Mouse (Mus musculus) CH12.LX (cell line): Measurements from ENCODE around the gene Pfdn6. TPM values are rescaled to one million over a fixed set of nuclear protein-coding genes. Genes with fewer than 3 reads are reported as not detected.

ENCODE experiments used
- DNase-seq: peaks from one replicate; pipeline ENCODE4 v3.0.0-alpha.2; 2013; ENCODE audit errors: extremely low read depth
- H3K27ac ChIP-seq: 2 replicates; pipeline ENCODE4 v1.5.1; 2012; ENCODE audit warnings: low read depth, mild to moderate bottlenecking, control low read depth, moderate library complexity; ENCODE audit not compliant: insufficient read depth
- H3K27me3 ChIP-seq: replicated peaks from 2 replicates; pipeline ENCODE3; 2012; ENCODE audit warnings: inconsistent platforms
- H3K36me3 ChIP-seq, 2 experiments: replicated peaks in 1 of 2; 2 replicates each; pipeline versions ENCODE3 to v1.6.1; 2012; ENCODE audit warnings: inconsistent platforms in 1 of 2, low read length in 1 of 2, mild to moderate bottlenecking in 1 of 2, mixed read lengths in 1 of 2, moderate library complexity in 1 of 2; ENCODE audit not compliant: control insufficient read depth in 1 of 2, insufficient read depth in 1 of 2
- H3K4me1 ChIP-seq, 2 experiments: 2 replicates each; pipeline ENCODE4 v1.6.1; 2012; ENCODE audit warnings: inconsistent platforms in 1 of 2, moderate library complexity in 1 of 2; ENCODE audit not compliant: insufficient read depth in 2 of 2, control insufficient read depth in 1 of 2
- H3K4me2 ChIP-seq: 2 replicates; pipeline ENCODE4 v1.6.1; 2012; ENCODE audit warnings: low read depth, mild to moderate bottlenecking, control low read depth; ENCODE audit not compliant: poor library complexity, insufficient read depth, severe bottlenecking
- H3K4me3 ChIP-seq, 3 experiments: fragments of 150-350 bp in 1 of 3; sonication (generic) in 1 of 3; replicated peaks in 1 of 3; 2 replicates each; pipeline versions ENCODE3 to v1.5.1; 2011 to 2012; ENCODE audit warnings: low read depth in 2 of 3, low read length in 2 of 3, mild to moderate bottlenecking in 2 of 3, moderate library complexity in 2 of 3, control low read depth in 1 of 3, improper control_type of control experiment in 1 of 3, inconsistent platforms in 1 of 3, mixed read lengths in 1 of 3; ENCODE audit not compliant: poor library complexity in 1 of 3
- H3K79me2 ChIP-seq: replicated peaks from 2 replicates; pipeline ENCODE4 v1.6.1; 2012; ENCODE audit warnings: mild to moderate bottlenecking, moderate library complexity; ENCODE audit not compliant: control insufficient read depth, poor library complexity, insufficient read depth, severe bottlenecking; ENCODE audit errors: extremely low read depth
- H3K9ac ChIP-seq: 2 replicates; pipeline ENCODE4 v1.6.1; 2012; ENCODE audit warnings: low read depth, mild to moderate bottlenecking, control low read depth, moderate library complexity; ENCODE audit not compliant: insufficient read depth
- H3K9me3 ChIP-seq: replicated peaks from 2 replicates; pipeline ENCODE3; 2012; ENCODE audit warnings: low read length, inconsistent platforms, mixed read lengths
- BHLHE40 ChIP-seq: IDR thresholded peaks from 2 replicates; pipeline ENCODE4 v1.6.1; 2011; ENCODE audit warnings: mild to moderate bottlenecking, low read depth, low read length, improper control_type of control experiment
- CHD1 ChIP-seq: IDR thresholded peaks from 2 replicates; pipeline ENCODE4 v1.6.1; 2012; ENCODE audit warnings: low read depth, low read length, improper control_type of control experiment, inconsistent platforms
- CHD2 ChIP-seq: IDR thresholded peaks from 2 replicates; pipeline ENCODE4 v1.6.1; 2011; ENCODE audit warnings: low read length, improper control_type of control experiment
- CTCF ChIP-seq, 2 experiments: IDR thresholded peaks in 1 of 2; conservative IDR thresholded peaks in 1 of 2; 2 replicates each; pipeline ENCODE4 v1.5.1; 2011 to 2012; ENCODE audit warnings: low read depth in 2 of 2, low read length in 2 of 2, improper control_type of control experiment in 1 of 2, inconsistent platforms in 1 of 2, mild to moderate bottlenecking in 1 of 2, moderate library complexity in 1 of 2
- HCFC1 ChIP-seq: IDR thresholded peaks from 2 replicates; pipeline ENCODE4 v1.6.1; 2012; ENCODE audit warnings: low read depth, mild to moderate bottlenecking, inconsistent platforms, low read length, improper control_type of control experiment
- MAFK ChIP-seq: IDR thresholded peaks from 2 replicates; pipeline ENCODE4 v1.6.1; 2011; ENCODE audit warnings: low read length, improper control_type of control experiment; ENCODE audit not compliant: insufficient replicate concordance
- MXI1 ChIP-seq: IDR thresholded peaks from 2 replicates; pipeline ENCODE4 v1.6.1; 2011; ENCODE audit warnings: mild to moderate bottlenecking, low read depth, low read length, improper control_type of control experiment
- PAX5 ChIP-seq: IDR thresholded peaks from 2 replicates; pipeline ENCODE4 v1.6.1; 2012; ENCODE audit warnings: low read length, inconsistent platforms, mixed read lengths
- RAD21 ChIP-seq: IDR thresholded peaks from 2 replicates; pipeline ENCODE4 v1.6.1; 2011; ENCODE audit warnings: low read depth, mild to moderate bottlenecking, low read length, improper control_type of control experiment, moderate library complexity
- RCOR1 ChIP-seq: conservative IDR thresholded peaks from 2 replicates; pipeline ENCODE4 v1.6.1; 2012; ENCODE audit warnings: low read depth, mild to moderate bottlenecking, inconsistent platforms, low read length, improper control_type of control experiment
- SMC3 ChIP-seq: IDR thresholded peaks from 2 replicates; pipeline ENCODE4 v1.6.1; 2011; ENCODE audit warnings: low read depth, low read length, improper control_type of control experiment
- UBTF ChIP-seq: IDR thresholded peaks from 2 replicates; pipeline ENCODE4 v1.6.1; 2012; ENCODE audit warnings: low read depth, mild to moderate bottlenecking, inconsistent platforms, low read length, improper control_type of control experiment, moderate library complexity
- USF1 ChIP-seq: IDR thresholded peaks from 2 replicates; pipeline ENCODE4 v1.6.1; 2014; ENCODE audit warnings: low read depth, mild to moderate bottlenecking, inconsistent platforms, low read length, improper control_type of control experiment
- USF2 ChIP-seq: conservative IDR thresholded peaks from 2 replicates; pipeline ENCODE4 v1.6.1; 2011; ENCODE audit warnings: low read depth, low read length, improper control_type of control experiment
- ZMIZ1 ChIP-seq: IDR thresholded peaks from 2 replicates; pipeline ENCODE4 v1.6.1; 2012; ENCODE audit warnings: low read depth, mild to moderate bottlenecking, inconsistent platforms, low read length, improper control_type of control experiment
- ZNF384 ChIP-seq: IDR thresholded peaks from 2 replicates; pipeline ENCODE4 v1.6.1; 2012; ENCODE audit warnings: low read depth, low read length, improper control_type of control experiment, inconsistent platforms
- dilution Hi-C: fragments of 300-500 bp; cut with MboI; formaldehyde crosslinking; loops from 2 replicates; pipeline ENCODE4 v1.14.3; 2020; ENCODE audit warnings: low sequenced_read_pairs; ENCODE audit not compliant: extremely low pct_unique_long_range_greater_than_20kb, extremely low pct_ligation_motif_present
- in situ Hi-C: fragments of 300-500 bp; cut with MboI; formaldehyde crosslinking; loops from 3 replicates; pipeline ENCODE4 v1.14.3; 2019; ENCODE audit warnings: low sequenced_read_pairs, low pct_ligation_motif_present, low pct_unique_long_range_greater_than_20kb, mixed read lengths
- polyA plus RNA-seq: library from polyadenylated mRNA; unstranded; fragments of >175 nt; gene quantifications from 2 replicates; pipeline ENCODE4 v1.2.1, GENCODE M21; 2012; ENCODE audit warnings: low read depth; ENCODE audit not compliant: insufficient read length
- total RNA-seq, 2 experiments: library from RNA; depleted of rRNA; stranded (reverse); fragments of 300-350 nt in 1 of 2; fragments of >200 nt in 1 of 2; gene quantifications; 2 replicates each; pipeline ENCODE4 v1.2.3; 2012 to 2014

The Pfdn6 gene
- total and polyA plus RNA-seq, 3 experiments, result 92.3 to 140 (median 109) TPM

- Histone ChIP-seq H3K27me3 (no peaks in the 10 kb centered on the region), H3K4me3 (no peak overlapping the region), H3K27ac (no peak overlapping the region), H3K9ac (no peak overlapping the region), H3K79me2 (no peaks in the 10 kb centered on the region), H3K4me2 (no peak overlapping the region), H3K36me3 (peaks cover 76 to 92% of the 10 kb centered on the region in 2 experiments), H3K4me1 (peaks cover 2 to 13% of the 10 kb centered on the region in 2 experiments; a peak in 2 of 4 replicates), H3K9me3 (no peaks in the 10 kb centered on the region)
- in situ Hi-C loops (no loop called here), dilution Hi-C loops (no loop called here)
- DNase-seq, result no peak
- TF ChIP-seq MAFK (no peak), USF2 (no peak), HCFC1 (no peak), ZNF384 (no peak), CHD2 (no peak), BHLHE40 (no peak), CHD1 (no peak), UBTF (no peak)
These were observed 7.4 kb upstream of the Pfdn6 start for GRCm38 (mm10) chr17:33947430-33948089.

- Histone ChIP-seq H3K27me3 (no peaks in the 10 kb centered on the region), H3K9ac (no peak overlapping the region), H3K36me3 (peaks cover 41 to 67% of the 10 kb centered on the region in 2 experiments), H3K4me2 (no peak overlapping the region), H3K4me1 (peaks cover 7 to 23% of the 10 kb centered on the region in 2 experiments), H3K4me3 (no peak overlapping the region), H3K9me3 (no peaks in the 10 kb centered on the region), H3K79me2 (peaks cover 31% of the 10 kb centered on the region), H3K27ac (no peak overlapping the region)
- dilution Hi-C loops, result no loop called here
- no peak for TF ChIP-seq CTCF (conservative IDR thresholded peaks at IDR 0.05 in 1 of 2, IDR thresholded peaks at IDR 0.05 in 1 of 2; ENCODE audit: low read depth in 2 of 2, low read length in 2 of 2)
- TF ChIP-seq RAD21, result no peak
- TF ChIP-seq PAX5, result no peak
- TF ChIP-seq USF1, result no peak
- no peak for TF ChIP-seq ZMIZ1
- TF ChIP-seq RCOR1, result no peak
- no peak for TF ChIP-seq MXI1
- TF ChIP-seq SMC3, result no peak
- TF ChIP-seq USF2, result no peak
- in situ Hi-C loops, result no loop called here
- DNase-seq, result no peak
These were observed 3.3 kb upstream of the Pfdn6 start for GRCm38 (mm10) chr17:33943454-33943853.
